Mouse (Mus musculus) hindbrain, embryonic 16.5 days (tissue): ENCODE data around the gene Armh4. TPM values are rescaled to one million over a fixed set of nuclear protein-coding genes. Genes with fewer than 3 reads are reported as not detected.
"Not testable (repeated sequence)": the region's sequence is repeated elsewhere in the genome, so short reads cannot be mapped to it uniquely, and the experiment has no call there.

Experiments
- ATAC-seq: fragments of 200-750 bp; cut with Nextera tagmentation; 2 replicates; pipeline ENCODE4 v1.8.0; 2017; ENCODE audit warnings: moderate TSS enrichment, moderate library complexity
- H3K27ac ChIP-seq: fragments of 300-500 bp; sonication (generic); 2 replicates; pipeline ENCODE4 v1.5.1; 2014; ENCODE audit warnings: low read depth, mild to moderate bottlenecking, control low read depth, low read length, moderate library complexity
- H3K27me3 ChIP-seq: fragments of 300-500 bp; sonication (generic); replicated peaks from 2 replicates; pipeline ENCODE4 v1.6.1; 2014; ENCODE audit warnings: low read length; ENCODE audit not compliant: control insufficient read depth, insufficient read depth
- H3K36me3 ChIP-seq: fragments of 300-500 bp; sonication (generic); 2 replicates; pipeline ENCODE4 v1.6.1; 2014; ENCODE audit warnings: mild to moderate bottlenecking, low read length, moderate library complexity, mixed read lengths; ENCODE audit not compliant: control insufficient read depth, insufficient read depth
- H3K4me1 ChIP-seq: fragments of 300-500 bp; sonication (generic); 2 replicates; pipeline ENCODE4 v1.6.1; 2014; ENCODE audit warnings: low read depth, low read length; ENCODE audit not compliant: control insufficient read depth, insufficient read depth
- H3K4me2 ChIP-seq: fragments of 300-500 bp; sonication (generic); 2 replicates; pipeline ENCODE4 v1.6.1; 2014; ENCODE audit warnings: mild to moderate bottlenecking, low read length, control low read depth, moderate library complexity
- H3K4me3 ChIP-seq: fragments of 300-500 bp; sonication (generic); 2 replicates; pipeline ENCODE4 v1.5.1; 2014; ENCODE audit warnings: mild to moderate bottlenecking, low read length, control low read depth, moderate library complexity
- H3K9ac ChIP-seq: fragments of 300-500 bp; sonication (generic); 2 replicates; pipeline ENCODE4 v1.6.1; 2014; ENCODE audit warnings: low read depth, mild to moderate bottlenecking, control low read depth, low read length, moderate library complexity
- H3K9me3 ChIP-seq: fragments of 300-500 bp; sonication (generic); 2 replicates; pipeline ENCODE4 v1.6.1; 2014; ENCODE audit warnings: mild to moderate bottlenecking, low read length, moderate library complexity; ENCODE audit not compliant: control insufficient read depth
- WGBS: fragments of 180-500 bp; shearing (Covaris S2); extraction: QIAGEN DNeasy Blood & Tissue Kit; methylation state at CpG from one replicate; pipeline ENCODE4 v1.1.7; 2014; 5-methylcytosine and 5-hydroxymethylcytosine counted together
- polyA plus RNA-seq: library from polyadenylated mRNA; unstranded; fragments of >200 nt; fragmentation: Nextera tagmentation; extraction: Ambion mirVana; gene quantifications from 2 replicates; pipeline ENCODE4 v1.2.1, GENCODE M21; 2015

Gene Armh4
- polyA plus RNA-seq = 26.4 and 26.7 TPM in 2 replicates

DNA sequence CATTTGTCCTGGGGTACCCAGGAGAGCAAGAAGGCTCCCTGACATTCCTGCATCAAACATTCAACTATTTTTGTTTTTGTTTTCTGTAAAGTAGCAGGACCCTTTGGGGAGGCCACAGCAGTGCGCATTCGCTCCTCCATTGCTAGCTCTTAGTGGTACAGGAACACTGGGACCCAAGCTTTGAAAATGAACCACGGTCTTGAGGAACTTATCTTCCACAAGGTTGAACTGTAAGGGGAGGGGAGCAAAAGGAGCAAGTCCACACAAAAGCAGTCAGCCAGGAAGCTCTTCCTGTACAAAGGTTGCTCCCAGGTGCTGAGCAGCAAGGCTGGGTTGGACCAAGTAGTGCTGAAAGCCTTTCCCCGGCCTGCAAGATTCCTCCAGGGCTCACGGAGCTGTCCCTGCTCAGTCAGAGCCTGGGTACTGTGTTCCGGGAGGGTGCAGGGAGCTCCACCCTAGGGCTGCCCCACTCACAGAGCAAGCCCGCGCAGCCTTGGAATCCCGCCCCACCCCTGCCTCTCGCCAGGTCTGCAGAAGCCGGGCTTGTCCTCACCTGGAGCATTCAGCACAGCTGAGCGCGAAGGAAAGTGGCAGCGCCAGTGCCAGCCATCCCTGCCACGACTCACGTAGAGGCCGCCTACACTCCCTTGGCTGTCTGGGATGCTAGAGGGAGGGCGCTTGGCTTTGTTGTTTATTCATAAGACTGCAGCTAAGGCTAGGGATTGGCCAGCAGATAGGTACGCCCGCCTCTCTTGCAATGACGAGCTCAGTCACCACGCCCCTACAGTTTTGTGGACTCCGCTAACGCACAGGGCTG lies at the start of gene Armh4:
TSS of gene Armh4 (minus strand) at position 669 of the 817 bp plus-strand sequence.
- peak within 1 kb of the TSS; percentile 70 for H3K9ac ChIP-seq
- WGBS = under 1% methylated on average over 24 of the region's 24 CpGs
- H3K27ac ChIP-seq = peak within 1 kb of the TSS; percentile 57
- peaks cover 4% of the 10 kb centered on the region for H3K4me1 ChIP-seq
- peak; percentile 100 for ATAC-seq
- H3K9me3 ChIP-seq = no peaks in the 10 kb centered on the region
- H3K36me3 ChIP-seq = no peaks in the 10 kb centered on the region
- H3K27me3 ChIP-seq = no peaks in the 10 kb centered on the region
- H3K4me3 ChIP-seq = peak within 1 kb of the TSS; percentile 55
- peak within 1 kb of the TSS; percentile 70 for H3K4me2 ChIP-seq

- Histone ChIP-seq H3K4me1 (no peaks in the 10 kb centered on the region), H3K27me3 (no peaks in the 10 kb centered on the region), H3K4me2 (peak overlapping the region; percentile 45), H3K27ac (no peak overlapping the region), H3K4me3 (peak overlapping the region; percentile 24), H3K9ac (0 out of 2 replicates have a peak overlapping the region, but pooled peaks have one; percentile 5), H3K9me3 (no peaks in the 10 kb centered on the region), H3K36me3 (no peaks in the 10 kb centered on the region)
- peak; percentile 67; the same call in 1 of the 2 replicates for ATAC-seq
- WGBS = 12% methylated on average over 17 of the region's 17 CpGs
Measured at GRCm38 (mm10) chr14:49829192-49830171, 46.3 kb upstream of the Armh4 start.

GRCm38 (mm10) chr14:49819721-49820440 lies 36.7 kb upstream of the Armh4 start:
- H3K4me2 ChIP-seq, ATAC-seq, H3K27me3 ChIP-seq, H3K36me3 ChIP-seq, H3K27ac ChIP-seq, H3K4me3 ChIP-seq, H3K9me3 ChIP-seq, H3K4me1 ChIP-seq, H3K9ac ChIP-seq: not testable (repeated sequence)
- 81% methylated on average over 8 of the region's 8 CpGs for WGBS

- not testable (repeated sequence) for H3K9ac ChIP-seq, H3K4me3 ChIP-seq, H3K36me3 ChIP-seq, H3K9me3 ChIP-seq, ATAC-seq, H3K4me1 ChIP-seq, H3K4me2 ChIP-seq, H3K27me3 ChIP-seq, H3K27ac ChIP-seq
- WGBS = 83% methylated on average over 6 of the region's 6 CpGs
Measured at GRCm38 (mm10) chr14:49818713-49819208, 35.6 kb upstream of the Armh4 start.

DNA sequence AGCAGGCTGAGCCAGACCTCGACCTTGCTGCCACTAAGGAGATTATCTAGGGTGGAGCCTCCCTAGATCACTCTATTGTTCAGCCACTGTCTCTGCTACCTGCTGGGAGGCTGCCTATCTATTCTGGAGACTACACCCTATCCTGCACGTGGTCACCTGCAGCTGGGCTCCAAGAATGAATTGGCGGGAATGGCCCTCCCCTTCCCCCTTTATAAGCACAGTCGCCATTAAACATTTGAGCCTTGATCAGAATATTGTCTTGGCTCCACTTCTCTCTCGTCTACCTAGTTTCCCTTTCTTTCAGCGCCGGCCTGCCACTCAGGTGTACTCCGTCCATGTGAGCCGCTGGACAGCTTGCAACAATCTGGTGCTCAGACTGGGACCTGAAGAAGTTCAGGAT lies 29.8 kb upstream of the Armh4 start:
- not testable (repeated sequence) for H3K36me3 ChIP-seq, ATAC-seq, H3K9ac ChIP-seq, H3K27me3 ChIP-seq, H3K27ac ChIP-seq, H3K4me3 ChIP-seq, H3K4me1 ChIP-seq, H3K4me2 ChIP-seq, H3K9me3 ChIP-seq
- 86% methylated on average over 9 of the region's 9 CpGs for WGBS

- not testable (repeated sequence) for H3K4me2 ChIP-seq, H3K36me3 ChIP-seq, H3K27me3 ChIP-seq, H3K4me3 ChIP-seq, H3K27ac ChIP-seq, H3K9ac ChIP-seq, H3K9me3 ChIP-seq, ATAC-seq, H3K4me1 ChIP-seq
Measured at GRCm38 (mm10) chr14:49805051-49805450, 21.9 kb upstream of the Armh4 start.

GRCm38 (mm10) chr14:49801444-49801843 lies 18.3 kb upstream of the Armh4 start:
- Histone ChIP-seq H3K4me1 (no peaks in the 10 kb centered on the region), H3K9ac (no peak overlapping the region), H3K36me3 (no peaks in the 10 kb centered on the region), H3K9me3 (no peaks in the 10 kb centered on the region), H3K27me3 (no peaks in the 10 kb centered on the region), H3K27ac (no peak overlapping the region), H3K4me3 (no peak overlapping the region), H3K4me2 (no peak overlapping the region)
- ATAC-seq = 0 out of 2 replicates have a peak, but pooled peaks have one; percentile 63
- 11% methylated on average over 4 of the region's 4 CpGs for WGBS

DNA sequence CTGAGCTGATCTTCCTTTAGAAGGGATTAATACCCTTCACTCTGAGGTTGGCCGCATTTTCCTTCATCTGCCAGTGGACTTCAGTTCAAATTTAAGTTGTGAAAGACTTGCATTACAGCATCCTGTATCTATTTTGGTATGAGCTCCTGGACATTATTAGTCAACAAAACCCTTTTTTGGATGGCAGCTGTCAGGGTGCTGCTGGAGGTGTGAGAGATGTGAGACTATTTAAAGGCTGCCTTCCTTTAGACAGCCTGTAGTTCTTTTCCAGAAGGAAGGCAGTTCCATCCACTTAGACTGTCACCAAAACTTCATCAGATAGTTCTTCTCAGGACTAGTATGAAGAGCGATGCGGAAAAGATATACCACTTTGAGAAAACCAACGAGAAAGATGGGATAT lies 10.8 kb upstream of the Armh4 start:
- no peak overlapping the region for H3K4me2 ChIP-seq
- H3K4me3 ChIP-seq = no peak overlapping the region
- no peak for ATAC-seq
- H3K27ac ChIP-seq = no peak overlapping the region
- no peaks in the 10 kb centered on the region for H3K27me3 ChIP-seq
- H3K9me3 ChIP-seq = no peaks in the 10 kb centered on the region
- H3K4me1 ChIP-seq = no peaks in the 10 kb centered on the region
- H3K9ac ChIP-seq = no peak overlapping the region
- WGBS = 90% methylated on average over 4 of the region's 4 CpGs
- H3K36me3 ChIP-seq = no peaks in the 10 kb centered on the region
